Mouse (Mus musculus) kidney, embryonic 15.5 days (tissue): ENCODE results near the gene Leprot. TPM values are rescaled to one million over a fixed set of nuclear protein-coding genes. Genes with fewer than 3 reads are reported as not detected.

Source experiments
- ATAC-seq: fragments of 200-750 bp; cut with Nextera tagmentation; replicated peaks from 2 replicates; pipeline ENCODE4 v1.8.0; 2017; ENCODE audit warnings: moderate TSS enrichment; ENCODE audit not compliant: low FRiP score
- H3K27ac ChIP-seq: fragments of 300-500 bp; sonication (generic); 2 replicates; pipeline ENCODE4 v1.5.1; 2015; ENCODE audit warnings: mild to moderate bottlenecking, inconsistent platforms
- H3K27me3 ChIP-seq: fragments of 300-500 bp; sonication (generic); 2 replicates; pipeline ENCODE4 v1.6.1; 2015; ENCODE audit warnings: inconsistent platforms
- H3K36me3 ChIP-seq: fragments of 300-500 bp; sonication (generic); 2 replicates; pipeline ENCODE4 v1.6.1; 2015; ENCODE audit warnings: inconsistent platforms
- H3K4me1 ChIP-seq: fragments of 300-500 bp; sonication (generic); 2 replicates; pipeline ENCODE4 v1.6.1; 2015; ENCODE audit warnings: inconsistent platforms
- H3K4me2 ChIP-seq: fragments of 300-500 bp; sonication (generic); 2 replicates; pipeline ENCODE4 v1.6.1; 2015; ENCODE audit warnings: moderate library complexity, mild to moderate bottlenecking, inconsistent platforms
- H3K4me3 ChIP-seq: fragments of 300-500 bp; sonication (generic); replicated peaks from 2 replicates; pipeline ENCODE4 v1.5.1; 2015; ENCODE audit warnings: mild to moderate bottlenecking, inconsistent platforms
- H3K9ac ChIP-seq: fragments of 300-500 bp; sonication (generic); 2 replicates; pipeline ENCODE4 v1.6.1; 2015; ENCODE audit warnings: mild to moderate bottlenecking, inconsistent platforms
- H3K9me3 ChIP-seq: fragments of 300-500 bp; sonication (generic); replicated peaks from 2 replicates; pipeline ENCODE4 v1.6.1; 2016; ENCODE audit warnings: inconsistent platforms
- WGBS: fragments of 180-500 bp; shearing (Covaris S2); methylation state at CpG from one replicate; pipeline ENCODE4 v1.1.7; 2015; ENCODE audit warnings: mixed read lengths; 5-methylcytosine and 5-hydroxymethylcytosine counted together
- polyA plus RNA-seq: library from polyadenylated mRNA; unstranded; fragments of >200 nt; fragmentation: Nextera tagmentation; extraction: Ambion mirVana; gene quantifications from 2 replicates; pipeline ENCODE4 v1.2.1, GENCODE M21; 2015

Gene Leprot
- polyA plus RNA-seq, 1 experiment from 2014 or later, result 88.3 TPM

GRCm38 (mm10) chr4:101700892-101701640 lies 53.5 kb downstream of the Leprot start:
- H3K4me3 ChIP-seq, result no peak overlapping the region
- 82% methylated on average over 14 of the region's 14 CpGs for WGBS
- no peaks in the 10 kb centered on the region for H3K36me3 ChIP-seq
- no peaks in the 10 kb centered on the region for H3K9me3 ChIP-seq
- H3K4me2 ChIP-seq, result no peak overlapping the region
- H3K27ac ChIP-seq, result no peak overlapping the region
- no peaks in the 10 kb centered on the region for H3K4me1 ChIP-seq
- ATAC-seq, result no peak
- H3K9ac ChIP-seq, result no peak overlapping the region
- no peaks in the 10 kb centered on the region for H3K27me3 ChIP-seq

GRCm38 (mm10) chr4:101705325-101705724 lies 57.8 kb downstream of the Leprot start:
- Histone ChIP-seq H3K36me3 (no peaks in the 10 kb centered on the region), H3K4me1 (no peaks in the 10 kb centered on the region), H3K4me3 (no peak overlapping the region), H3K27ac (no peak overlapping the region), H3K4me2 (no peak overlapping the region), H3K9ac (no peak overlapping the region), H3K27me3 (no peaks in the 10 kb centered on the region), H3K9me3 (no peaks in the 10 kb centered on the region)
- no peak for ATAC-seq
- 81% methylated on average over 9 of the region's 9 CpGs for WGBS

- Histone ChIP-seq H3K4me1 (no peaks in the 10 kb centered on the region), H3K9ac (no peak overlapping the region), H3K4me2 (no peak overlapping the region), H3K9me3 (no peaks in the 10 kb centered on the region), H3K27ac (no peak overlapping the region), H3K4me3 (no peak overlapping the region), H3K36me3 (no peaks in the 10 kb centered on the region), H3K27me3 (no peaks in the 10 kb centered on the region)
- WGBS, result 29% methylated on average over 2 of the region's 2 CpGs
- no peak for ATAC-seq
These were observed 59.7 kb downstream of the Leprot start for GRCm38 (mm10) chr4:101707234-101707633.

- 33% methylated on average over 3 of the region's 3 CpGs for WGBS
- Histone ChIP-seq H3K4me3 (no peak overlapping the region), H3K4me1 (0 out of 2 replicates have a peak, but pooled peaks cover 3% of the 10 kb centered on the region), H3K36me3 (no peaks in the 10 kb centered on the region), H3K4me2 (no peak overlapping the region), H3K9ac (no peak overlapping the region), H3K27me3 (no peaks in the 10 kb centered on the region), H3K27ac (no peak overlapping the region), H3K9me3 (no peaks in the 10 kb centered on the region)
- no peak for ATAC-seq
These were observed 60.4 kb downstream of the Leprot start for GRCm38 (mm10) chr4:101707953-101708352.

Other genes with a start within 250 kb of the Leprot start
- gene Ak4, start 228.4 kb upstream of the Leprot start, polyA plus RNA-seq, result 17.8 and 19.0 TPM in 2 replicates
- 1.0 and 1.2 TPM in 2 replicates for gene Dnajc6, start 151.1 kb upstream of the Leprot start, polyA plus RNA-seq
- gene Lepr, start 69.7 kb downstream of the Leprot start, polyA plus RNA-seq, result 3.9 and 4.5 TPM in 2 replicates
- not detected in 2 replicates for gene B020004J07Rik, start 196.3 kb downstream of the Leprot start, polyA plus RNA-seq
- gene C130073F10Rik, start 246.1 kb downstream of the Leprot start, polyA plus RNA-seq, result not detected in 2 replicates